Comparison of ENCODE assay signal across 8 mouse cellular contexts in the genomic region with DNA sequence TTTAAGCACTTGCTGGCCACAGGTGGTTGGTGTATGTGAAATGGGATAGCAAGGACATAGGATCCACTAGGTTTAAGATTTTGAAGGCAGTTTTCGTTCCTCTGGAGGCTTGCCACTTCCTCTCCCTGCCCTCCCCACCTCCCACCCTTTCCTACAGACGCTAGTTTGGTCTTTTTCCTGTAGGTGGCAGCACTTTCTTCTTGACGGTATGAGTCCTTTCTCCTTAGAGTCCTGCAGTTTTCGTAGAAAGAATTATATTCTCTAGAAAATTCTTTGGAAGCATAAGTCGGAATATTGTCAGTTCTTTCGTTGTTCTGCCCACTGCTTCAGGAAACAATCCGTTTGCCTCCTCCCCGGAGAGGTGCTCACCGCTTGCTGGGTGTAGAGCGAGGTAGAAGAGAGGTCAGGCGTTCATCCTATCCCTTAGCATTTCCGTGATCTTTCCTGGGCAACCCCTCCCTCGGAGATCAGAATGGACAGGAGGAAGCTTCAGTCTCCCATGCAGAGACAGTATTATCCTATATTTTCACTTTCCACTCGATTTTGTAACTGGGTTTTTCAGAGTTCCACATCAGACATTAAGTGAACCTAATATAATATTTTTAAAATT.
DNase-seq lines count a peak whose midpoint lies in the region; ATAC-seq lines count a peak whose summit lies in the region.

No protein-coding gene starts in this region.

- peak; percentile 20 to 86 for DNase-seq in adrenal gland, adult (ENCODE audit: inconsistent age in 2 of 2, low spot score in 1 of 2)
- DNase-seq in embryo, embryonic 10.5 days (ENCODE audit: low spot score): peak; percentile 65
- peak; percentile 40 to 63 for DNase-seq in heart, adult 18-20 months
- DNase-seq in induced T-regulatory cell, adult 2 months (ENCODE audit: low read depth): peak; percentile 22
- DNase-seq in layer of hippocampus, postnatal 10 days (ENCODE audit: low spot score in 2 of 2): peak; percentile 32 to 38
- DNase-seq in lung, postnatal 25 days (ENCODE audit: low spot score): peak; percentile 10
- DNase-seq in thymus, postnatal 25 days: peak; percentile 45

- ATAC-seq in neutrophil, adult 5-6 weeks (ENCODE audit: extremely low read depth, insufficient number of reproducible peaks, low FRiP score, poor library complexity, severe bottlenecking): peak; percentile 72

Comparison
In these comparisons a context has a peak if more than half of its experiments do, and no peak if none do; other contexts are left out.
1. Peak in every context shown above with its lines: DNase-seq and ATAC-seq.
2. DNase-seq: peak in every context shown above with its lines; median percentile 65 in embryo, embryonic 10.5 days; 53 in adrenal gland, adult; 52 in heart, adult 18-20 months; 45 in thymus, postnatal 25 days; 35 in layer of hippocampus, postnatal 10 days; 22 in induced T-regulatory cell, adult 2 months; 10 in lung, postnatal 25 days.